Mouse (Mus musculus): ENCODE measurements at regions not wholly inside any gene's neighbourhood (a gene's known extent, or its start where the extent isn't known, plus 50 kb on each side); places are given as distances from the start of the nearest gene placed in this dataset.
A peak's percentile ranks its signal among the peaks of the same experiment; 100 is the strongest.

GRCm38 (mm10) chr5:118392932-118393487, 148.0 kb downstream of the 2410131K14Rik start:
- 91% methylated on average over 8 of the region's 8 CpGs for WGBS
- H3K27me3 ChIP-seq (ENCODE audit: control insufficient read depth, insufficient read depth, low read length): no peaks in the 10 kb centered on the region
- DNase-seq (ENCODE audit: low spot score): no peak
- H3K9me3 ChIP-seq (ENCODE audit: control insufficient read depth, low read length): no peaks in the 10 kb centered on the region; the same call in 1 of the 2 replicates
- H3K36me3 ChIP-seq (ENCODE audit: control insufficient read depth, insufficient read depth, low read length): no peaks in the 10 kb centered on the region
- H3K27ac ChIP-seq (replicated peaks; ENCODE audit: low read depth, low read length): no peak overlapping the region
- no peaks in the 10 kb centered on the region; the same call in 1 of the 2 replicates for H3K4me1 ChIP-seq (ENCODE audit: control insufficient read depth, insufficient read depth, low read length)
- no peak overlapping the region for H3K4me2 ChIP-seq (ENCODE audit: low read depth, severe bottlenecking)
- ATAC-seq (ENCODE audit: insufficient number of reproducible peaks, low FRiP score, low TSS enrichment, low read depth): no peak
- H3K4me3 ChIP-seq (ENCODE audit: low read depth, low read length): no peak overlapping the region
- no peak overlapping the region for H3K9ac ChIP-seq (ENCODE audit: low read length)

- Histone ChIP-seq H3K9me3 (ENCODE audit: control insufficient read depth, low read length) (no peaks in the 10 kb centered on the region; the same call in 1 of the 2 replicates), H3K4me2 (ENCODE audit: low read depth, severe bottlenecking) (no peak overlapping the region), H3K9ac (ENCODE audit: low read length) (no peak overlapping the region), H3K4me1 (ENCODE audit: control insufficient read depth, insufficient read depth, low read length) (no peaks in the 10 kb centered on the region; the same call in 1 of the 2 replicates), H3K27me3 (ENCODE audit: control insufficient read depth, insufficient read depth, low read length) (no peaks in the 10 kb centered on the region), H3K4me3 (ENCODE audit: low read depth, low read length) (no peak overlapping the region), H3K27ac (replicated peaks; ENCODE audit: low read depth, low read length) (no peak overlapping the region), H3K36me3 (ENCODE audit: control insufficient read depth, insufficient read depth, low read length) (no peaks in the 10 kb centered on the region)
- WGBS: 65% methylated on average over 5 of the region's 5 CpGs
- no peak for ATAC-seq (ENCODE audit: insufficient number of reproducible peaks, low FRiP score, low TSS enrichment, low read depth)
- DNase-seq (ENCODE audit: low spot score): no peak
These were observed 149.0 kb downstream of the 2410131K14Rik start for GRCm38 (mm10) chr5:118394051-118394450.

- Histone ChIP-seq H3K36me3 (ENCODE audit: control insufficient read depth, insufficient read depth, low read length) (no peaks in the 10 kb centered on the region), H3K9ac (ENCODE audit: low read length) (no peak overlapping the region), H3K4me3 (ENCODE audit: low read depth, low read length) (no peak overlapping the region), H3K27me3 (ENCODE audit: control insufficient read depth, insufficient read depth, low read length) (no peaks in the 10 kb centered on the region), H3K4me1 (ENCODE audit: control insufficient read depth, insufficient read depth, low read length) (no peaks in the 10 kb centered on the region; the same call in 1 of the 2 replicates), H3K4me2 (ENCODE audit: low read depth, severe bottlenecking) (peak overlapping the region; percentile 14; the same call in 1 of the 2 replicates), H3K9me3 (ENCODE audit: control insufficient read depth, low read length) (no peaks in the 10 kb centered on the region), H3K27ac (replicated peaks; ENCODE audit: low read depth, low read length) (no peak overlapping the region)
- ATAC-seq (ENCODE audit: insufficient number of reproducible peaks, low FRiP score, low TSS enrichment, low read depth) (no peak), DNase-seq (ENCODE audit: low spot score) (peak; percentile 60)
- 7% methylated on average over 28 of the region's 28 CpGs for WGBS
These were observed 151.1 kb downstream of the 2410131K14Rik start for GRCm38 (mm10) chr5:118396004-118396725.

GRCm38 (mm10) chr5:118400926-118401325, 155.9 kb downstream of the 2410131K14Rik start:
- ATAC-seq (ENCODE audit: insufficient number of reproducible peaks, low FRiP score, low TSS enrichment, low read depth): no peak
- Histone ChIP-seq H3K4me3 (ENCODE audit: low read depth, low read length) (no peak overlapping the region), H3K27ac (replicated peaks; ENCODE audit: low read depth, low read length) (no peak overlapping the region), H3K4me1 (ENCODE audit: control insufficient read depth, insufficient read depth, low read length) (no peaks in the 10 kb centered on the region; the same call in 1 of the 2 replicates), H3K9me3 (ENCODE audit: control insufficient read depth, low read length) (no peaks in the 10 kb centered on the region), H3K4me2 (ENCODE audit: low read depth, severe bottlenecking) (no peak overlapping the region), H3K9ac (ENCODE audit: low read length) (no peak overlapping the region), H3K36me3 (ENCODE audit: control insufficient read depth, insufficient read depth, low read length) (no peaks in the 10 kb centered on the region), H3K27me3 (ENCODE audit: control insufficient read depth, insufficient read depth, low read length) (no peaks in the 10 kb centered on the region)
- WGBS: 64% methylated on average over 10 of the region's 10 CpGs
- no peak for DNase-seq (ENCODE audit: low spot score)

- no peak for ATAC-seq (ENCODE audit: insufficient number of reproducible peaks, low FRiP score, low TSS enrichment, low read depth)
These were observed 156.1 kb upstream of the Med13l start for GRCm38 (mm10) chr5:118404398-118404797.

GRCm38 (mm10) chr5:118405421-118405820, 155.1 kb upstream of the Med13l start:
- H3K4me3 ChIP-seq (ENCODE audit: low read depth, low read length): no peak overlapping the region
- ATAC-seq (ENCODE audit: insufficient number of reproducible peaks, low FRiP score, low TSS enrichment, low read depth) (no peak), DNase-seq (ENCODE audit: low spot score) (no peak)
- H3K9me3 ChIP-seq (ENCODE audit: control insufficient read depth, low read length): no peaks in the 10 kb centered on the region
- H3K27me3 ChIP-seq (ENCODE audit: control insufficient read depth, insufficient read depth, low read length): no peaks in the 10 kb centered on the region
- no peak overlapping the region for H3K27ac ChIP-seq (replicated peaks; ENCODE audit: low read depth, low read length)
- H3K9ac ChIP-seq (ENCODE audit: low read length): no peak overlapping the region
- no peak overlapping the region for H3K4me2 ChIP-seq (ENCODE audit: low read depth, severe bottlenecking)
- no peaks in the 10 kb centered on the region for H3K36me3 ChIP-seq (ENCODE audit: control insufficient read depth, insufficient read depth, low read length)
- no peaks in the 10 kb centered on the region for H3K4me1 ChIP-seq (ENCODE audit: control insufficient read depth, insufficient read depth, low read length)
- WGBS: 94% methylated on average over 3 of the region's 3 CpGs

More at GRCm38 (mm10) chr5:118404398-118404797, 156.1 kb upstream of the Med13l start:
- 64% methylated on average over 7 of the region's 7 CpGs for WGBS
- no peak for DNase-seq (ENCODE audit: low spot score)
- H3K4me3 ChIP-seq (ENCODE audit: low read depth, low read length): no peak overlapping the region
- no peaks in the 10 kb centered on the region for H3K9me3 ChIP-seq (ENCODE audit: control insufficient read depth, low read length)
- H3K4me1 ChIP-seq (ENCODE audit: control insufficient read depth, insufficient read depth, low read length): no peaks in the 10 kb centered on the region
- H3K4me2 ChIP-seq (ENCODE audit: low read depth, severe bottlenecking): no peak overlapping the region
- no peaks in the 10 kb centered on the region for H3K27me3 ChIP-seq (ENCODE audit: control insufficient read depth, insufficient read depth, low read length)
- H3K9ac ChIP-seq (ENCODE audit: low read length): no peak overlapping the region
- no peaks in the 10 kb centered on the region for H3K36me3 ChIP-seq (ENCODE audit: control insufficient read depth, insufficient read depth, low read length)
- no peak overlapping the region for H3K27ac ChIP-seq (replicated peaks; ENCODE audit: low read depth, low read length)

GRCm38 (mm10) chr5:118407451-118407850, 153.0 kb upstream of the Med13l start:
- WGBS: 59% methylated on average over 11 of the region's 11 CpGs
- Histone ChIP-seq H3K4me2 (ENCODE audit: low read depth, severe bottlenecking) (no peak overlapping the region), H3K27ac (replicated peaks; ENCODE audit: low read depth, low read length) (no peak overlapping the region), H3K9me3 (ENCODE audit: control insufficient read depth, low read length) (no peaks in the 10 kb centered on the region), H3K27me3 (ENCODE audit: control insufficient read depth, insufficient read depth, low read length) (no peaks in the 10 kb centered on the region), H3K4me3 (ENCODE audit: low read depth, low read length) (no peak overlapping the region), H3K4me1 (ENCODE audit: control insufficient read depth, insufficient read depth, low read length) (no peaks in the 10 kb centered on the region), H3K36me3 (ENCODE audit: control insufficient read depth, insufficient read depth, low read length) (no peaks in the 10 kb centered on the region), H3K9ac (ENCODE audit: low read length) (no peak overlapping the region)
- DNase-seq (ENCODE audit: low spot score): no peak
- ATAC-seq (ENCODE audit: insufficient number of reproducible peaks, low FRiP score, low TSS enrichment, low read depth): no peak

GRCm38 (mm10) chr5:118407973-118408372, 152.5 kb upstream of the Med13l start:
- Histone ChIP-seq H3K4me1 (ENCODE audit: control insufficient read depth, insufficient read depth, low read length) (no peaks in the 10 kb centered on the region), H3K9ac (ENCODE audit: low read length) (no peak overlapping the region), H3K36me3 (ENCODE audit: control insufficient read depth, insufficient read depth, low read length) (no peaks in the 10 kb centered on the region), H3K4me3 (ENCODE audit: low read depth, low read length) (no peak overlapping the region), H3K4me2 (ENCODE audit: low read depth, severe bottlenecking) (no peak overlapping the region), H3K27ac (replicated peaks; ENCODE audit: low read depth, low read length) (no peak overlapping the region), H3K9me3 (ENCODE audit: control insufficient read depth, low read length) (no peaks in the 10 kb centered on the region), H3K27me3 (ENCODE audit: control insufficient read depth, insufficient read depth, low read length) (no peaks in the 10 kb centered on the region)
- WGBS: 83% methylated on average over 3 of the region's 3 CpGs
- no peak for ATAC-seq (ENCODE audit: insufficient number of reproducible peaks, low FRiP score, low TSS enrichment, low read depth)
- no peak for DNase-seq (ENCODE audit: low spot score)
